Mouse (Mus musculus): ENCODE data around the gene Cenpp. TPM values are rescaled to one million over a fixed set of nuclear protein-coding genes. Genes with fewer than 3 reads are reported as not detected.

Cenpp gene
- polyA plus RNA-seq, 1 experiment = 11.2 TPM

DNA sequence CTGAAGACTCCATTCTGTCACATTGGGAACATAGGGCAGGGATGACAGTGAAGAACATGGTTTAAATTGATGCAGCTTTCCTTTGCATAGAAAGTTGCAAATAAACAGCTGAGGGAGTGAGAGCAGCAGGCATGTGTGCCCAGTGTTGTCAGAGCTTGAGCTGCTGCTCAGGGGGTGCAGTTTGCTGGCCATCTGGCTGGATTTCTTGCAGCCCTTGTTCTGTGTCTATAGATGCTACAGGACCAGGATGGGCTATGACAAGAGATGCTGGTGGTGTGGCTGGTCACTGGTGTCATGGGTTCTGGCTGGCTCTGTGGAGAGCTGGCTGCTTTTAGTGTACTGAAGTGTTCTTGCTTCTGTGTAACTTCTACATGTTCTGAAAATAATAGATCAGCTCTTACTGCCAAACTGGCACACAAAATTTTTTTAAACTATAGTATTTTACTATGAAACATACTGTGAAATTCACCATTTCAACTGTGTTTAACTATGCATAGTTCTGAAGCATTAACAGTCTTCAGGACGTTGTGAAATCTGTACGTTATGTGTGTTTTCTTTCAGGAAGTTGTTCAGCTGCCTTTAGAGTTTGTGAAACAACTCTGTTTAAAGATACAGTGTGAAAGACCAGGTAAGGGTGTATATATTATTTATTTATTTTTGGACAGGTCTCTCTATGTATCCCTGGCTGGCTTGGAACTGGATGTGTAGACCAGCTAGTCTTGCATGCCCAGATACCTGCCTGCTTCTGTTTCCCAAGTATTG, 219.1 kb downstream of the Cenpp start:
- Histone ChIP-seq H3K4me3 (ENCODE audit: control insufficient read depth, low read depth, low read length) (no peak overlapping the region), H3K4me1 (ENCODE audit: control insufficient read depth, insufficient read depth, low read length) (0 out of 2 replicates have a peak, but pooled peaks cover 2% of the 10 kb centered on the region), H3K27me3 (ENCODE audit: control insufficient read depth, insufficient read depth, low read length) (no peaks in the 10 kb centered on the region), H3K36me3 (ENCODE audit: control insufficient read depth, insufficient read depth, low read length) (peaks cover 1% of the 10 kb centered on the region), H3K27ac (ENCODE audit: control insufficient read depth, insufficient read depth, low read depth, low read length) (no peak overlapping the region)
- TF ChIP-seq CTCF (IDR thresholded peaks at IDR 0.05; ENCODE audit: control insufficient read depth, insufficient read depth, insufficient replicate concordance, low read depth, low read length) (no peak), POLR2A (IDR thresholded peaks at IDR 0.05; ENCODE audit: control insufficient read depth, low read depth, low read length) (no peak)

DNA sequence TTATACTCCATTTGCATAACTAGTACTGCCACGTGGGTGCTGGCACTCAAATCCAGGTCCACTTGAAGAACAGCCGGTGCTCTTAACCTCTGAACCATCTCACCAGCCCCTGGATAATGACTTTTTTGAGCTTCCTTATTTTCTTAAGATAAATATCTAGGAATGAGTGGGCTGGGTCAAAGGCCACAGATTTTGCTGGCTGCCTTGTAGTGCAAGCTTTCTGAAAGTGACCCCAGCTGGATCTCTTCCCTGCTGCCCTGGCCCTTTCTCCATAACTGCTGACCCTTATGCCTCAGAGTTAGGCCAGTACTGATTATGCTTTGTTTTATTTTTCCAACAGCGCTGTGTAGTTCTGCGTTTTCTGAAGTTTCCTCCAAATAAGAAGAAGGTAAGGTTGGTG, 222.1 kb downstream of the Cenpp start:
- Histone ChIP-seq H3K4me1 (ENCODE audit: control insufficient read depth, insufficient read depth, low read length) (peaks cover 5% of the 10 kb centered on the region), H3K4me3 (ENCODE audit: control insufficient read depth, low read depth, low read length) (no peak overlapping the region), H3K27me3 (ENCODE audit: control insufficient read depth, insufficient read depth, low read length) (no peaks in the 10 kb centered on the region), H3K27ac (ENCODE audit: control insufficient read depth, insufficient read depth, low read depth, low read length) (no peak overlapping the region), H3K36me3 (ENCODE audit: control insufficient read depth, insufficient read depth, low read length) (peaks cover 1% of the 10 kb centered on the region; the same call in 1 of the 2 replicates)
- no peak for TF ChIP-seq CTCF (IDR thresholded peaks at IDR 0.05; ENCODE audit: control insufficient read depth, insufficient read depth, insufficient replicate concordance, low read depth, low read length)
- no peak for TF ChIP-seq POLR2A (IDR thresholded peaks at IDR 0.05; ENCODE audit: control insufficient read depth, low read depth, low read length)

DNA sequence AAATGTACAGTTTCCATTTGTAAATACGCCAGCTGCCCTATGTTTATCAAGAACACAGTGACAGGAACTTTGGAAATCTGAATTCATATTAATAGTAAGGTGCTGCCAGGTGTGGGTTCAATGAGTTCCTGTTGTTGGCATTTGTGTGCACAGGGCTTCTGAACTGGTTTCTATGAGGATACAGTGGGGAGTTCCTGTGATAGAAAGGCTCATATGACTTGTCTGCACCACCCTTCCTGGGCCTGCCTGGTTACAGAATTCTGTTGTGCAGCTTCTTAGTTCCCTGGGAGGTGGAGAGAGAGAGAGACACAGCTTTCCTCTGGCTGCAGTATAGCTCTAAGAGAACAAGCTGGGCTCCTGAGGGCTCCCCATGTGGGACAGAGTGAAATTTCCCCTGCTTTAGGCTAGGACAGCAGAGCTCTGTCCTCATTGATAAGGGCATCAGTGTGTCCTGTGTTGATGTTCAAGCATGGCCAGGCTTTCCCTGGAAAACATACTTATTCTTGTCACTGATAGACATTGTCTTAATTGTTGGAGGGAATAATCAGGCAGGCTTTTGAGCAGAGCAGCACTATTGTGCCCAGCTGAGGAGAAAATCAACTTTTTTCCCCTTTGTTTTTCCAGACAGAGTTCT, 224.4 kb downstream of the Cenpp start:
- no peaks in the 10 kb centered on the region for H3K27me3 ChIP-seq (ENCODE audit: control insufficient read depth, insufficient read depth, low read length)
- no peak for TF ChIP-seq CTCF (IDR thresholded peaks at IDR 0.05; ENCODE audit: control insufficient read depth, insufficient read depth, insufficient replicate concordance, low read depth, low read length)
- TF ChIP-seq POLR2A (IDR thresholded peaks at IDR 0.05; ENCODE audit: control insufficient read depth, low read depth, low read length) = no peak
- H3K4me1 ChIP-seq (ENCODE audit: control insufficient read depth, insufficient read depth, low read length) = peaks cover 5% of the 10 kb centered on the region
- H3K4me3 ChIP-seq (ENCODE audit: control insufficient read depth, low read depth, low read length) = no peak overlapping the region
- H3K27ac ChIP-seq (ENCODE audit: control insufficient read depth, insufficient read depth, low read depth, low read length) = no peak overlapping the region
- peaks cover 1% of the 10 kb centered on the region; the same call in 1 of the 2 replicates for H3K36me3 ChIP-seq (ENCODE audit: control insufficient read depth, insufficient read depth, low read length)

DNA sequence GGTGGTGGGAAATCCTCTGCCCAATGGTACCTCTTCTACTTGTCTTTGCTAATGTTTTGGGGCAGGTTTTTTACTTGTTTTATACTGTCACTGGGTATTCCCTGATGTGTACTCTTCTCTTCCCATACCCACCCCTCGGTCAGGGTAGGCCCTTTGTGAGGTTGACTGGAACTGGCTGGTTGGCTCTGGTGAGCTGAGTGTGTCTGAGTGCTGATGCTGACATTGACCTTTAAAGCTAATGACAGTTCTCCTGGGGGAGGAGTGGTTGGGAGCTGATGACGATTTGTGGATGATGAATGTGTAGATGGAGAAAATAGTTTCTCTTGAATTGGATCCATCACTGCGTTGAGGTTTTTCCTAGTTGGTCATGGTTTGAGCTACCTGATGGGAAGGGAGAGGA, 225.8 kb downstream of the Cenpp start:
- Histone ChIP-seq H3K27me3 (ENCODE audit: control insufficient read depth, insufficient read depth, low read length) (no peaks in the 10 kb centered on the region), H3K4me3 (ENCODE audit: control insufficient read depth, low read depth, low read length) (no peak overlapping the region), H3K36me3 (ENCODE audit: control insufficient read depth, insufficient read depth, low read length) (peaks cover 1% of the 10 kb centered on the region; the same call in 1 of the 2 replicates), H3K4me1 (ENCODE audit: control insufficient read depth, insufficient read depth, low read length) (peaks cover 16% of the 10 kb centered on the region), H3K27ac (ENCODE audit: control insufficient read depth, insufficient read depth, low read depth, low read length) (no peak overlapping the region; the same call in 1 of the 2 replicates)
- no peak for TF ChIP-seq CTCF (IDR thresholded peaks at IDR 0.05; ENCODE audit: control insufficient read depth, insufficient read depth, insufficient replicate concordance, low read depth, low read length)
- no peak for TF ChIP-seq POLR2A (IDR thresholded peaks at IDR 0.05; ENCODE audit: control insufficient read depth, low read depth, low read length)

DNA sequence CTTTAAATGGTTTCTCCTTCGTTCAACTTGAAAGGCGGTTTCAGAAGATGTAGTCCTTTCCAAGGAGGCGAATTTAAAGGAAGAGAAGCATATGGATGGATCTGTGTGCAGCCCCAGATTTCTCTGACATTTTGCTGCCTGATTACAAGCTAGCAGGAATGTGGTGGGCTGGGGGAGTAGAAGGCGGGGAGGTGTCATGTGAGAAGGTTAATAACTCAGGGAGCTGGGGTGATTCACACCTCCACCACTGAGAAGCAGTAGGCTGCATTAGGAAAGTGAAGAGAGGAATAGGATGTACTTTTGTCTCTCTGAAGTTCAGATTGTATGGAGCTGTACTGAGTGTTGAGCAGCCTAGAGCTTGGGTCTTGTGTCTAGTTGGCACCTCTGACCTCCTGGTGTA, 230.6 kb downstream of the Cenpp start:
- TF ChIP-seq CTCF (IDR thresholded peaks at IDR 0.05; ENCODE audit: control insufficient read depth, insufficient read depth, insufficient replicate concordance, low read depth, low read length) (no peak), POLR2A (IDR thresholded peaks at IDR 0.05; ENCODE audit: control insufficient read depth, low read depth, low read length) (no peak)
- H3K27ac ChIP-seq (ENCODE audit: control insufficient read depth, insufficient read depth, low read depth, low read length) = no peak overlapping the region; the same call in 1 of the 2 replicates
- H3K36me3 ChIP-seq (ENCODE audit: control insufficient read depth, insufficient read depth, low read length) = no peaks in the 10 kb centered on the region
- H3K4me1 ChIP-seq (ENCODE audit: control insufficient read depth, insufficient read depth, low read length) = peaks cover 14% of the 10 kb centered on the region
- peak overlapping the region; percentile 95 for H3K4me3 ChIP-seq (ENCODE audit: control insufficient read depth, low read depth, low read length)
- H3K27me3 ChIP-seq (ENCODE audit: control insufficient read depth, insufficient read depth, low read length) = no peaks in the 10 kb centered on the region

DNA sequence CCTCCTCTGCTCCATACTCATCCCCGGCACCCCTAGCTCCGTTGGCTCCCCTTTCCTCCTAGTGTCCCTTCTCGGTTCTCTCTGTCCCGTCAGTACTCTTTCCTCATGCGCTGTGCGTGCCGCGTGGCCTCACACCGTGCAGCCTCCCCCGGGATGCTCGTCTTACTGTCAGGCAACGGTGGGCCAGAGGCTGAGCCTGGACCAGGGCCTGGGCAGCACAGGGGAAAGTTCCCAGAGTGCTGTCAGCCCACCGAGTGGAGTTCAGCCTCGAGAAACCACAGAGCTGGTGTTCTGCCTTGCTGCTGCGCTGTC, 231.0 kb downstream of the Cenpp start:
- Histone ChIP-seq H3K27ac (ENCODE audit: control insufficient read depth, insufficient read depth, low read depth, low read length) (peak overlapping the region; percentile 83), H3K4me1 (ENCODE audit: control insufficient read depth, insufficient read depth, low read length) (peaks cover 13% of the 10 kb centered on the region), H3K27me3 (ENCODE audit: control insufficient read depth, insufficient read depth, low read length) (no peaks in the 10 kb centered on the region), H3K36me3 (ENCODE audit: control insufficient read depth, insufficient read depth, low read length) (no peaks in the 10 kb centered on the region), H3K4me3 (ENCODE audit: control insufficient read depth, low read depth, low read length) (peak overlapping the region; percentile 95)
- no peak for TF ChIP-seq POLR2A (IDR thresholded peaks at IDR 0.05; ENCODE audit: control insufficient read depth, low read depth, low read length)
- TF ChIP-seq CTCF (IDR thresholded peaks at IDR 0.05; ENCODE audit: control insufficient read depth, insufficient read depth, insufficient replicate concordance, low read depth, low read length) = no peak

DNA sequence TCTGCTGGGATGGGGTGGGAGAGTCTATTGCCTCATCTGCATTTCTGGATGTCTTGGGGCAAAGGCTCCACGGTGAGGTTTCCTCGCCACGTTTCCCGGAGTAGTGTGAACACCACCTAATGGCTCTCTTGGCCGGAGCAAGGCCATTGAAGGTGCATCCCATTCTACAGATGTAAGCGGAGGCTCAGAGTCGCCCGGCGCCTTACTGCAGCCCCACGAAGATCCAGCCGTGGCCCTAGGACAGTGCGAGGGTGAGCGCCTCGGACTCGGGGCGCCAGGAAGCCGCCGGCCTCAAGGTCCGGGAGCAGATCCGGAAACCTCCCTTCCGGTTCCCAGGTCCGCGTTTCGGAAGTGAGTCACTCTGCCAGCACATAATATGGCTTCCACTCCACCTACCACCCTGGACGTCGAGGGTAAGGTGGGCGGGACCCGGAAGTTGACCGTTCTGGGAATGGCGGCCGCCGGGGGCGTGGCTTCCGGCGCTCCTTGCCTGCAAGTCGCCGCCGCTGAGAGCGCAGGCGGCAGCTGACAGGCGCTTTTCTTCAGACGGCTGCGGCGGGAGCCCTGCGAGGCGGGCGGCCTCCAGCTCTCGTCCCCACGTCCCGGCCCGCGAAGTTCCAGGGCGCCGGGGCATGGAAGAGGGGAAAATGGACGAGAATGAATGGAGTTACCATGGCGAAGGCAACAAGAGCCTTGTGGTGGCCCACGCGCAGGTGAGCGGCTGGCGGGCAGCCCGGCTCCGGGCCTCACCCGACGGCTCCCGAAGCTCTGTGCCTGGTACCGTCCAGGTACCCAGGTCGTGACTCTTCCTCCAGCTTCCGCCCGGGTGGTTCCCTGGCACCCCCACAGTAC, 231.6 kb downstream of the Cenpp start, which contains the start of gene Ippk:
Ippk (plus strand) TSS at position 496 of the 852 bp plus-strand sequence.
- Histone ChIP-seq H3K4me3 (ENCODE audit: control insufficient read depth, low read depth, low read length) (peak within 1 kb of the TSS; percentile 95), H3K27me3 (ENCODE audit: control insufficient read depth, insufficient read depth, low read length) (no peaks in the 10 kb centered on the region), H3K4me1 (ENCODE audit: control insufficient read depth, insufficient read depth, low read length) (peaks cover 13% of the 10 kb centered on the region), H3K36me3 (ENCODE audit: control insufficient read depth, insufficient read depth, low read length) (no peaks in the 10 kb centered on the region), H3K27ac (ENCODE audit: control insufficient read depth, insufficient read depth, low read depth, low read length) (peak within 1 kb of the TSS; percentile 83)
- TF ChIP-seq CTCF (IDR thresholded peaks at IDR 0.05; ENCODE audit: control insufficient read depth, insufficient read depth, insufficient replicate concordance, low read depth, low read length) (no peak), POLR2A (IDR thresholded peaks at IDR 0.05; ENCODE audit: control insufficient read depth, low read depth, low read length) (peak; percentile 66)

Other genes with a start within 250 kb of the Cenpp start
- gene Ippk, start 231.5 kb downstream of the Cenpp start, polyA plus RNA-seq (2012; rRNA removed) = 11.6 and 12.2 TPM in 2 replicates
- gene Tes3-ps, start 159.5 kb downstream of the Cenpp start, polyA plus RNA-seq (2012; rRNA removed) = 0.45 and 0.62 TPM in 2 replicates
- 0.42 and 0.96 TPM in 2 replicates for gene Ecm2, start 148.0 kb downstream of the Cenpp start, polyA plus RNA-seq (2012; rRNA removed)
- 0.08 and 0.30 TPM in 2 replicates for gene Aspn, start 108.3 kb downstream of the Cenpp start, polyA plus RNA-seq (2012; rRNA removed)
- gene Omd, start 70.3 kb downstream of the Cenpp start, polyA plus RNA-seq (2012; rRNA removed) = 0.12 and 0.20 TPM in 2 replicates
- 1.7 and 2.6 TPM in 2 replicates for gene Ogn, start 44.7 kb downstream of the Cenpp start, polyA plus RNA-seq (2012; rRNA removed)
- gene Nol8, start 293 bp upstream of the Cenpp start, polyA plus RNA-seq (2012; rRNA removed) = 18.1 and 23.3 TPM in 2 replicates
- gene Iars, start 29.3 kb upstream of the Cenpp start, polyA plus RNA-seq (2012; rRNA removed) = 15.3 and 16.7 TPM in 2 replicates
- gene Gm30302, start 146.2 kb upstream of the Cenpp start, polyA plus RNA-seq (2012; rRNA removed) = 19.3 and 19.7 TPM in 2 replicates